Mouse (Mus musculus) embryonic fibroblast, embryonic 13.5 days (primary cell): Measurements from ENCODE around the gene Egfl6. TPM values are rescaled to one million over a fixed set of nuclear protein-coding genes. Genes with fewer than 3 reads are reported as not detected.
"Not testable (repeated sequence)": the region's sequence is repeated elsewhere in the genome, so short reads cannot be mapped to it uniquely, and the experiment has no call there.

Experiments used
- H3K27ac ChIP-seq: 2 replicates; pipeline ENCODE4 v1.5.1; 2012; ENCODE audit warnings: low read length, control low read depth, inconsistent platforms; ENCODE audit not compliant: insufficient read depth
- H3K4me1 ChIP-seq: 2 replicates; pipeline ENCODE4 v1.6.1; 2011; ENCODE audit warnings: low read length; ENCODE audit not compliant: control insufficient read depth, insufficient read depth
- H3K4me3 ChIP-seq: 2 replicates; pipeline ENCODE4 v1.5.1; 2011; ENCODE audit warnings: mild to moderate bottlenecking, control low read depth, low read length; ENCODE audit not compliant: insufficient read depth
- CTCF ChIP-seq: IDR thresholded peaks from 2 replicates; pipeline ENCODE4 v1.5.1; 2011; ENCODE audit warnings: mild to moderate bottlenecking, control low read depth, low read length, moderate library complexity, borderline replicate concordance; ENCODE audit not compliant: insufficient read depth
- POLR2A ChIP-seq: IDR thresholded peaks from 2 replicates; pipeline ENCODE4 v1.6.1; 2011; ENCODE audit warnings: low read depth, mild to moderate bottlenecking, control low read depth, low read length, moderate library complexity
- polyA plus RNA-seq: library from polyadenylated mRNA; stranded (reverse); fragments of >200 nt; gene quantifications from 2 replicates; pipeline ENCODE4 v1.2.4, GENCODE M21; 2011; ENCODE audit warnings: low read depth; ENCODE audit not compliant: missing spikeins, insufficient read length

The Egfl6 gene
- polyA plus RNA-seq, 1 experiment, result 58.7 TPM

- no peaks in the 10 kb centered on the region for H3K4me1 ChIP-seq
- no peak overlapping the region for H3K4me3 ChIP-seq
- TF ChIP-seq POLR2A, result no peak
- no peak for TF ChIP-seq CTCF
- no peak overlapping the region for H3K27ac ChIP-seq
Measured at GRCm38 (mm10) chrX:166516631-166517030, 68.9 kb downstream of the Egfl6 start.

GRCm38 (mm10) chrX:166515923-166516322, 69.6 kb downstream of the Egfl6 start:
- TF ChIP-seq POLR2A (no peak), CTCF (no peak)
- no peak overlapping the region for H3K27ac ChIP-seq
- no peaks in the 10 kb centered on the region for H3K4me1 ChIP-seq
- H3K4me3 ChIP-seq, result no peak overlapping the region

GRCm38 (mm10) chrX:166514035-166514434, 71.5 kb downstream of the Egfl6 start:
- not testable (repeated sequence) for H3K27ac ChIP-seq

DNA sequence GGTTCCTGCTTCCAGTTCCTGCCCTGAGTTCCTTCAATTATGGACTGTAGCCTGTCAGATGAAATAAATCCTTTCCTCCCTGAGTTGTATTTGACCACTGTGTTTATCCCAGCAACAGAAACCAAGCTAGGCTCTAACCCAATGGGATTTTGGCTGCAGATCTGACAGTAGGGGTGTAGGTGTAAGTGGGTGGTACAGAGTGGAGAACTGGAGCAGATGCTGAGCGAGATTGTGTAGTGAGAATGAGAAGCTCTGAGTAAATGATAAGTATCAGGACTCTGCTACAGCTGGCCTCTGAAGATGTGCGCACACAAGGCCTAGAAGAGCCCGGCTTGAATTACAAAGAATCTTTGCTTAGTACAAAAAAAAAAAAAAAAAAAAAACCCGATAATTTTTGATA, 73.4 kb downstream of the Egfl6 start:
- Histone ChIP-seq H3K27ac (no peak overlapping the region), H3K4me1 (no peaks in the 10 kb centered on the region)

More at GRCm38 (mm10) chrX:166514035-166514434, 71.5 kb downstream of the Egfl6 start:
- H3K4me1 ChIP-seq, H3K4me3 ChIP-seq: not testable (repeated sequence)

DNA sequence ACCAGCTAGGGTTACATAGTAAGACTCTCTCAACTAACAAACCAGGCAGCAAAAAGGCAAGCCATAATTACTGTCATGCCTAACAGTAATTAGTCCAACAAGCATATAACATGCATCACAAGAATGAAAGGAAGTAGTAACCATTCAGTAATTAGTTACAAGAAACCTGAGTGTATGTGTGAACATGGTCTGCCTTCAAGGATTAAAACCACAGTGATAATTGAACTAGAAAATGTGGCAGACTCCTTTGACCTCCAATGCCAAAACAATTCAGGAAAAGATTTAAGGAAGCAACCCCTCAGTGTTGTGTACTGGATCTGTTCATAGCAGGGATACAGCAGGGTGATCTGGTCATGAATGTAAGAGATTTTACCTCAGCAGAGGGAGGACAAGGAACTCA, 74.4 kb downstream of the Egfl6 start:
- H3K4me3 ChIP-seq, result 0 out of 2 replicates have a peak overlapping the region, but pooled peaks have one; percentile 42
- TF ChIP-seq CTCF (no peak), POLR2A (no peak)
- no peaks in the 10 kb centered on the region for H3K4me1 ChIP-seq
- no peak overlapping the region for H3K27ac ChIP-seq

More for the DNA sequence above, 73.4 kb downstream of the Egfl6 start:
- H3K4me3 ChIP-seq, result no peak overlapping the region
- no peak for TF ChIP-seq POLR2A
- TF ChIP-seq CTCF, result no peak

GRCm38 (mm10) chrX:166509761-166510738, 75.5 kb downstream of the Egfl6 start:
- TF ChIP-seq CTCF (no peak), POLR2A (peak; percentile 62)
- H3K27ac ChIP-seq, result peak overlapping the region; percentile 98
- H3K4me1 ChIP-seq, result no peaks in the 10 kb centered on the region
- peak overlapping the region; percentile 58 for H3K4me3 ChIP-seq

DNA sequence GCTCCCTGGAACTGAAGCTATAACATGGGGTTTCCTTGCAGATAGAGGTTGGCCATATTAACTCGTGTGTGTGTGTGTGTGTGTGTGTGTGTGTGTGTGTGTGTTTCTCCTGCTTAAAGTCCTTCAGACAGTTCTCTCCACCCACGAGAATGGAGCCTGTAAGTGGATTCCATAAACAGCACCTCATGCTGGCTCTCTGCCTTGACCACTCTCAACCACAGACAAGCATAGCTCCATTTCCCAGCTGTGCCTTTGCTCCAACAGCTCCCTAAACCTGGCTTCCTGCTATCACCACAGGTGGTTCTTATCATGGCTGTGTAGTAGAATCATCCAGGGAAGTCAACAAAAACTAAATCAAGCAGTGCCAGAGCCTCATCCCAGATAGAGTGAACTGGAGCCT, 81.1 kb downstream of the Egfl6 start:
- Histone ChIP-seq H3K4me1 (no peaks in the 10 kb centered on the region; the same call in 1 of the 2 replicates), H3K27ac (peak overlapping the region; percentile 34; the same call in 1 of the 2 replicates), H3K4me3 (no peak overlapping the region)
- no peak for TF ChIP-seq CTCF
- TF ChIP-seq POLR2A, result no peak

DNA sequence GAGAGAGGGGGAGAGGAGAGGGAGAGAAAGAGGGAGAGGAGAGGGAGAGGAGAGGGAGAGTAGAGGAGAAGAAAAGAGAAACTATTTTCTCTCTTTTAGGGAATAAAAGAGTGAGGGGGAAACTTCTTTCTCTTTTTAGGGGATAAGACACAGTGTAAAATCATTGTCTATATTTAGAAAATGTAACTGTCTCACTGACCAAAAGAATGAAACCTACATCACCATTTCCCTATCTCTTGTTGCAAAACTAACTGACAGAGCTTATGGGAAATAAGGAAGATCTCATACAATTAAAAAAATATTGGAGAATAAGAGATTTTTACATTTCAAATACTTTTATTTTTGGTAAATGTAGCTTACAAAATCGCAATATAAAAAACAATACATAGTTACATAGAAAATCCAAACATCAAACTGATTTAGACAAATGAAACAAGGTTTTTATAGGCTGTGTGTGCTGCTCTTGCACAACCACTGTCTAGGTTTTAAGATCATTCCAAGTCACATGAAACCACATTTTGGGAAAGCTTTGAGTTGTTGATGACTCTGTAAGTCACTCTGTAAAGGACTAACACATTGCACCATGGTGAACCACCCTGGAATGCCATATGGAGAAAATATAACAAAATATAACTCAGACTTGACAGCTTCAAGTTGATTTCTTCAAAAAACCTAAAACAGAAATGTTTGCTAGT, 85.9 kb downstream of the Egfl6 start:
- H3K27ac ChIP-seq, result no peak overlapping the region
- no peak for TF ChIP-seq POLR2A
- no peak for TF ChIP-seq CTCF
- H3K4me3 ChIP-seq, result no peak overlapping the region

DNA sequence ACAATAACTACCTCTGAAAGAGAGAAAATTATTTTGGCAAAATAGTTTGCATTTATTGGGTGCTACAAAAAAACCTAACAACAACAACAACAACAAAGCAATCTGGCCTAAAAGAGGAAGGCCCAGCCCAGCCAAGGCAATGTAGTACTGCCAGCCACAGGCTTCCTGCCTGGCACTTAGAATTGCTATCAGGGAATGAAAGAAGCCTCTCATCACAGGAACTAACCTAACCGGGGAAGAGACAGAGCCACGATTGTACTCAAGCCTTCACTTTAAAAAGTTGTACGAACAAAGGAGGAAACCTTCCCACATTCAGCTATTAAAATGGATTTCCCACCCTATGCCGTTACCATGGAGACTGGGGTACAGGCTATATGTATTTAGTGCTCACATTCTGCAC, 87.7 kb downstream of the Egfl6 start:
- TF ChIP-seq POLR2A (no peak), CTCF (no peak)
- Histone ChIP-seq H3K4me3 (no peak overlapping the region), H3K27ac (no peak overlapping the region), H3K4me1 (no peaks in the 10 kb centered on the region)

More for the DNA sequence above, 85.9 kb downstream of the Egfl6 start:
- H3K4me1 ChIP-seq, result no peaks in the 10 kb centered on the region; the same call in 1 of the 2 replicates

DNA sequence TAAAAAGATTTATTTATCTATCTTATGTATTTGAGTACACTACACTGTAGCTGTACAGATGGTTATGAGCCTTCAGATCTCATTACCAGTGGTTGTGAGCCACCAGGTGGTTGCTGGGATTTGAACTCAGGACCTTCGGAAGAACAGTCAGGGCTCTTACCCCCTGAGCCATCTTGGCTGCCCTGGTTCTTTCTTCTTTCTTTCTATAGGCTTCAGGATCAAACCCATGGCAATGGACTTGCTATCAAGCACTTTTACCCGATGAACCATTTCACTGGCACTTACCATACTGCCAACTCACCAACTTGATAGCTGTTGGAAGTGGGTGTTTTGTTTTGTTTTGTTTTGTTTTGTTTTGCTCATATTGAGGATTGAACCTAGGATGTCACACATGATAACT, 90.5 kb downstream of the Egfl6 start:
- no peak for TF ChIP-seq CTCF
- no peak for TF ChIP-seq POLR2A
- H3K4me3 ChIP-seq, result no peak overlapping the region
- H3K27ac ChIP-seq, result no peak overlapping the region
- no peaks in the 10 kb centered on the region for H3K4me1 ChIP-seq
